34 mouse cellular contexts compared by ENCODE assay signal in the genomic region with DNA sequence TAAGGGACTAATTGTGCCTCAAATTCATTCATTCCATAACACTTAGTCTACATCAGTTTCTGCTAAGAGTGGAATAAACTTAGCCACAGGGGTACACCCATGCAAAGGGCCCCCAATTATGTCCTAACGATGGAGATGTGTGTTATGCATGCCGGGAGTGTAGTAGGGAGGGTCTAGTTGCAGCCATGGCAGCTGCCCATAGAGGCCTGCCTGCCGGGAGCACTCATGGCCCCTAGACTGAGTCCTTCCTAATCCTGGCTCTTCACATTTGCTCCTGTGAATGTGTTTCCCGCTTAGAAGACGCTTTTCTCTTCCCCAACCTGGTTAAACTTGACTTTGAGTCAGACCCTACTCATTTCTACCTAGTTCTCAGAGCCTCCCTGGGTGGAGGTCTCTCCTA.
"Had no signal": no experiment of that assay in that cellular context is flagged by ENCODE, and none has a peak within 500 bp of the region (broad histone marks: within the 10 kb centered on the region; RNA-seq: fewer than 3 reads in every experiment).

No protein-coding gene starts in this region.

- H3K4me2 ChIP-seq: heart, embryonic 11.5 days; heart, embryonic 12.5 days; heart, embryonic 13.5 days; heart, embryonic 15.5 days; hindbrain, embryonic 12.5 days; hindbrain, embryonic 13.5 days; hindbrain, embryonic 14.5 days; hindbrain, embryonic 15.5 days; intestine, embryonic 15.5 days; kidney, embryonic 15.5 days had no signal

- DNase-seq: heart, postnatal 10 days; heart, postnatal 36 days; heart, postnatal 4 days; kidney, adult 11 months; kidney, adult 18-20 months; kidney, adult 2 months; kidney, adult 8-10 months; kidney, adult 9 months; kidney, postnatal 10 days; kidney, postnatal 14 days; kidney, postnatal 25 days; kidney, postnatal 36 days; kidney, postnatal 4 days; layer of hippocampus, adult 9-11 months; layer of hippocampus, postnatal 36 days had no signal

- H3K27me3 ChIP-seq: heart, embryonic 12.5 days; heart, embryonic 13.5 days; heart, embryonic 15.5 days; hindbrain, embryonic 12.5 days; hindbrain, embryonic 13.5 days; hindbrain, embryonic 15.5 days; intestine, embryonic 15.5 days; kidney, embryonic 15.5 days had no signal

- H3K4me3 ChIP-seq: heart, embryonic 10.5 days; heart, embryonic 12.5 days; heart, embryonic 13.5 days; heart, embryonic 15.5 days; hindbrain, embryonic 10.5 days; hindbrain, embryonic 12.5 days; hindbrain, embryonic 13.5 days; hindbrain, embryonic 15.5 days; intestine, embryonic 15.5 days; kidney, embryonic 15.5 days; layer of hippocampus, adult 2 months had no signal

- H3K9ac ChIP-seq: heart, embryonic 12.5 days; heart, embryonic 13.5 days; heart, embryonic 15.5 days; hindbrain, embryonic 12.5 days; hindbrain, embryonic 13.5 days; hindbrain, embryonic 14.5 days; hindbrain, embryonic 15.5 days; intestine, embryonic 15.5 days; kidney, embryonic 15.5 days had no signal

- H3K27ac ChIP-seq: heart, embryonic 10.5 days; heart, embryonic 13.5 days; heart, embryonic 15.5 days; hindbrain, embryonic 10.5 days; hindbrain, embryonic 12.5 days; hindbrain, embryonic 13.5 days; hindbrain, embryonic 14.5 days; hindbrain, embryonic 15.5 days; hindbrain, postnatal 0 days; intestine, embryonic 15.5 days; kidney, embryonic 15.5 days; kidney, postnatal 0 days; layer of hippocampus, adult 2 months had no signal

- H3K36me3 ChIP-seq: heart, embryonic 10.5 days; heart, embryonic 12.5 days; heart, embryonic 13.5 days; heart, embryonic 15.5 days; hindbrain, embryonic 10.5 days; hindbrain, embryonic 12.5 days; hindbrain, embryonic 13.5 days; hindbrain, embryonic 15.5 days; intestine, embryonic 15.5 days; kidney, embryonic 15.5 days had no signal

- H3K9me3 ChIP-seq: heart, embryonic 10.5 days; heart, embryonic 12.5 days; heart, embryonic 13.5 days; heart, embryonic 15.5 days; hindbrain, embryonic 10.5 days; hindbrain, embryonic 12.5 days; hindbrain, embryonic 13.5 days; hindbrain, embryonic 15.5 days; intestine, embryonic 15.5 days; kidney, embryonic 15.5 days had no signal

- ATAC-seq: hindbrain, embryonic 16.5 days; hindbrain, postnatal 0 days; inflammation-experienced regulatory T-cells, adult 6 months; intestine, embryonic 15.5 days; intestine, embryonic 16.5 days; intestine, postnatal 0 days had no signal

- H3K4me1 ChIP-seq: intestine, embryonic 15.5 days had no signal
